Mouse (Mus musculus) olfactory bulb, adult 2 months (tissue): ENCODE results near the gene Tmem210. TPM values are rescaled to one million over a fixed set of nuclear protein-coding genes. Genes with fewer than 3 reads are reported as not detected.
A peak's percentile ranks its signal among the peaks of the same experiment; 100 is the strongest.

Experiments
- H3K27ac ChIP-seq: fragments of 200-500 bp; 2 replicates; pipeline ENCODE4 v1.5.1; 2012; ENCODE audit warnings: low read depth, low read length; ENCODE audit not compliant: insufficient read depth
- H3K4me1 ChIP-seq: fragments of 200-500 bp; 2 replicates; pipeline ENCODE4 v1.6.1; 2012; ENCODE audit warnings: low read length; ENCODE audit not compliant: control insufficient read depth, insufficient read depth
- H3K4me3 ChIP-seq: fragments of 200-500 bp; 2 replicates; pipeline ENCODE4 v1.5.1; 2012; ENCODE audit warnings: mild to moderate bottlenecking, low read depth, low read length, moderate library complexity; ENCODE audit not compliant: insufficient read depth
- CTCF ChIP-seq: fragments of 200-500 bp; IDR thresholded peaks from 2 replicates; pipeline ENCODE4 v1.5.1; 2012; ENCODE audit warnings: low read depth, mild to moderate bottlenecking, low read length, moderate library complexity; ENCODE audit not compliant: insufficient read depth
- POLR2A ChIP-seq: fragments of 200-500 bp; IDR thresholded peaks from 2 replicates; pipeline ENCODE4 v1.6.1; 2012; ENCODE audit warnings: mild to moderate bottlenecking, low read depth, low read length, moderate library complexity; ENCODE audit not compliant: insufficient read depth
- WGBS: fragments of 180-500 bp; shearing (Covaris S2); methylation state at CpG from one replicate; pipeline ENCODE4 v1.1.7; 2018; 5-methylcytosine and 5-hydroxymethylcytosine counted together
- polyA plus RNA-seq: library from polyadenylated mRNA; stranded (reverse); fragments of >200 nt; gene quantifications from 2 replicates; pipeline ENCODE4 v1.2.4, GENCODE M21; 2012; ENCODE audit warnings: low replicate concordance; ENCODE audit not compliant: missing spikeins, insufficient read depth, insufficient read length

Gene Tmem210
- polyA plus RNA-seq, 1 experiment, result not detected

DNA sequence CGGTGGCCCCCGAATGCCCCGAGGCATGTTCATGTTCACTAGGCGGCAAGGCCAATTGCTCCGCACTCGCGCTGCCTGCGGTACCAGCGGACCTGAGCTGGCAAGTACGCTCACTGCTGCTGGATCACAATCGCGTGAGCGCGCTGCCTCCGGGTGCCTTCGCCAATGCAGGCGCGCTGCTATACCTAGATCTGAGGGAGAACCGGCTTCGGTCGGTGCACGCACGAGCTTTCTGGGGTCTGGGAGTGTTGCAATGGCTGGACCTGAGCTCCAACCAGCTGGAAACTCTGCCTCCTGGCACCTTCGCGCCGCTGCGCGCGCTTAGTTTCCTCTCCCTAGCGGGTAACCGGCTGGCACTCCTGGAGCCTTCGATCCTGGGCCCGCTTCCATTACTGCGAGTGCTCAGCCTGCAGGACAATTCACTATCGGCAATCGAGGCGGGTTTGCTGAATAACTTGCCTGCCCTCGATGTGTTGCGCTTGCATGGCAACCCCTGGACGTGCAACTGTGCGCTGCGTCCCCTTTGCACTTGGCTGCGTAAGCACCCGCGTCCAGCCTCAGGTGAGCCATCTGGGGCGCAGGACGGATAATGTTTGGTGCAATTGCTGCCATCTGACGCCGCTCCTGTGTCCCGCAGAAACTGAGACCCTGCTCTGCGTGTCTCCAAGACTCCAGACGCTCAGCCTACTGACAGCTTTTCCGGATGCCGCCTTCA is 2.3 kb downstream of the Tmem210 start:
- H3K4me1 ChIP-seq, result peaks cover 77% of the 10 kb centered on the region
- H3K4me3 ChIP-seq, result peak overlapping the region; percentile 14; the same call in 1 of the 2 replicates
- TF ChIP-seq CTCF (no peak), POLR2A (peak; percentile 17)
- 2% methylated on average over 54 of the region's 54 CpGs for WGBS
- peak overlapping the region; percentile 29; the same call in 1 of the 2 replicates for H3K27ac ChIP-seq

DNA sequence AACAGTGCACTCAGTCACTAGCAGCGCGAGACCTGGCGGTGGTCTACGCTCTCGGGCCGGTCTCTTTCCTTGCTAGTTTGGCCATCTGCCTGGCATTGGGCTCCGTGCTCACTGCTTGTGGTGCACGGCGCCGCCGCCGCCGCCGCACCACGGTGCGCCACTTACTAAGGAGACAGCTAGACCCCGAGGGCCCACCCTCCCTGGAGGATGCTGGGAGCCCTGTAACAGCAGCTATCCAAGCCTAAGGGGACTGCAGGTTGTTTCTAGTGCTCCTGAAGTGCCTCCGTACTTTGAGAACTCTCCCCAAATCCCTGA is 2.8 kb downstream of the Tmem210 start:
- peak; percentile 23; the same call in 1 of the 2 replicates for TF ChIP-seq CTCF
- no peak; the same call in 1 of the 2 replicates for TF ChIP-seq POLR2A
- peak overlapping the region; percentile 34; the same call in 1 of the 2 replicates for H3K27ac ChIP-seq
- no peak overlapping the region for H3K4me3 ChIP-seq
- 1% methylated on average over 18 of the region's 18 CpGs for WGBS
- peaks cover 82% of the 10 kb centered on the region for H3K4me1 ChIP-seq

DNA sequence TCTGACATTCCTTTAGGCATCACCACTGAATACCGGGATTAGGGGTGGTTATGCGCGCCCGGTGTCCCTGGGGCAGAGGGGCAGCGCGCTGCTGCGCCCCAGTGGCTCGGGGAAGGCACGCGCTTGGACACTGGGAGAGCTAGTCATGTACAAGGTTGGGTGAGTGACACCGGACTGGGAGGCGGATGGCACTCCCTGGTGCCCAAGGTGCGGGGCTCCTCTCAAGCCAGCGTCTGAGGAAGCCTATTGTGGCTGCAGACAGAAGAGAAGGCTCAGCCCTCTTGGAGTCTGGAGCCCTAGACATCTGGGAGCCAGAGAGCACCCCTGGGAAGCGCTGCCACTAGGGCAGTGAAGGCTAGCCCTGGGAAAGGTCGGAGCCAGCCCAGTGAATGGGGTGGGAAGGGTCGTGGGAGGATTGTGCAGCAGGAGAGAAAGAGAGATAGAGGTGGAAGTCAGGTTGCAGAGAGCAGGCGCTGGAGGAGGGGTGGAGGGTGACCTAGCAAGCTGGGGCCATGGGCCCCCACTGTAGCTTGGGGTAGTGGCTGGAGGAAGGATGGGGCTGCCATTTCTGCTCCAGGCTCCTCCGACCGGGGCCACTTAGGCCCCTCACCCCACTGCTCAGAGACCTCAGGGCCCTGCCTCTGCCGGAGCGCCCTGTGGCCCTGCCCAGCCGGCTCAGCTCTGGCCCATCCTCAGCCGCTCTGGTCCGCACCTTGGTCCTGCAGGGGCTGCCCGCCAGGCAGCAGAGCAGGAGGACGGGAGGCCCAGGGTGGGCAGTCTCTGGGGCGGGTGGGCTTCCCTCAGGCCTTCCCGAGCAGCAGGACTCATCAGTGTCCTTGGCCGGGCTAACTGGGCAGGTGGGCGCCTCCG is 3.5 kb downstream of the Tmem210 start:
- TF ChIP-seq POLR2A (no peak), CTCF (no peak; the same call in 1 of the 2 replicates)
- Histone ChIP-seq H3K27ac (peak overlapping the region; percentile 34; the same call in 1 of the 2 replicates), H3K4me1 (peaks cover 83% of the 10 kb centered on the region), H3K4me3 (no peak overlapping the region)
- WGBS, result 17% methylated on average over 32 of the region's 32 CpGs

DNA sequence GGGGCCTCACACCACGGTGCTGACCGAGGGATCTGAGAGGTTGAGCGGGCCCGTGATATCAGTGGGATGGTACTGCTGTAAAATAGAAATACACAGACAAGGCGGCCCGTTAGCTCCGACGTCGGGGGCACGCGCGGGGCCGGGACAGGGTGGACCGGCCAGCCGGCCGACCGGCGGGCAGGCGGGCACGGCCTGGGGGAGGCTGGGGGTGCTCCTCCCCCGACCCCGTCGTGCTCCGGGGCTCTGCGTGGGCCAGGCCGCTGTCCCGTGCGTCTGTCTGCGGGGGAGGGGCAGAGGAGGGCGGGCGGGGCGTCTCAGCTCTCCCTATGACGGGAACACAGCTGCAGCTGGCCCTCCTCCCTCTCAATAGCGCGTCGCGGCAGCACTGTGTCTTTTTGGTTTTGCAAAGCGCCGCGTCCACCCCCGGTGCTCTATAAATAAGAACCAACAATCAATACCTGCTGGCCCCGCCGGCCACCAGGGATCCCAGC is 4.2 kb downstream of the Tmem210 start:
- peak overlapping the region; percentile 34; the same call in 1 of the 2 replicates for H3K27ac ChIP-seq
- 5% methylated on average over 40 of the region's 43 CpGs for WGBS
- H3K4me1 ChIP-seq, result peaks cover 81% of the 10 kb centered on the region
- H3K4me3 ChIP-seq, result peak overlapping the region; percentile 7; the same call in 1 of the 2 replicates
- TF ChIP-seq CTCF (no peak), POLR2A (no peak)

DNA sequence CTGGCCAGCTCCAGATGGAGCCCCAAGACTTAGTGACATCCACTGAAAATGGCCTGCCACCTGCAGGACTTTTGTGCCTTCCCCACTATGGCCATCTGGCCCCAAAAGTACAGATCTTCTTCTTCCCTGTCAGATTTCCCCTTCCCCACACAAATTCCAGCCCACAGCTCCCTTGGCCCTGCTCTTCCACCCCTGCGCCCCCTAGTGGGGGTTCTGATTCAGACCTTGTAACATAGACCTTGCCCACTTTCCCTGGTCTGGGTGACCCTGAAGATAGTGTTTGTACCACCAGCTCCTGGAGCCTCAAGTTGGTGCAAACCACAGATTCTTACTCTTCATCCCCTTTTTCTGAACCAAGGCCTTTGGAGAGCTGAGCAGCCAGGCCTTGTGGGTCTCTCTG is 4.9 kb downstream of the Tmem210 start:
- 0% methylated on average over 1 of the region's 1 CpGs for WGBS
- H3K4me3 ChIP-seq, result 0 out of 2 replicates have a peak overlapping the region, but pooled peaks have one; percentile 7
- peak overlapping the region; percentile 6; the same call in 1 of the 2 replicates for H3K27ac ChIP-seq
- TF ChIP-seq POLR2A (0 out of 2 replicates have a peak, but pooled peaks have one; percentile 13), CTCF (peak; percentile 78)
- peaks cover 81% of the 10 kb centered on the region for H3K4me1 ChIP-seq

DNA sequence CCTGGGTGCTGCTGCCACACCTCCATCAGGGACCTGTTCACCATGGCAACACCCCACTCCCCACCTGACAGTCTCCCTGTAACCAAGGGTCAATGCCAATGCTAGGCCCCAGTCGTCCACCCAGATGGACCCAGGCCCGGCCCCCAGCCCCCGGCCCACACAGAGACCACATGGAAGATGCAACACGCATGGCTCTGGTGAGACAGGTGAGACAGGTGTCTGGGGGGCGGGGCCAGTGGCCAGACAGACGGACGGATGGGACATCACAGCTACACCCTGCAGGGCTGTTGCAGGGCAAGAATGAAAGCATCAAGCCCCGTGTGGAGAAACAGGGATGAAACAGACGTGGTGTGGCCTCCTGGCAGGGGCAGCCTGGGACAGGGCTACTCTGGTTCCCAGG is 5.8 kb downstream of the Tmem210 start:
- Histone ChIP-seq H3K4me3 (no peak overlapping the region), H3K27ac (no peak overlapping the region), H3K4me1 (peaks cover 75% of the 10 kb centered on the region)
- TF ChIP-seq POLR2A (no peak), CTCF (no peak)
- WGBS, result 67% methylated on average over 9 of the region's 9 CpGs

DNA sequence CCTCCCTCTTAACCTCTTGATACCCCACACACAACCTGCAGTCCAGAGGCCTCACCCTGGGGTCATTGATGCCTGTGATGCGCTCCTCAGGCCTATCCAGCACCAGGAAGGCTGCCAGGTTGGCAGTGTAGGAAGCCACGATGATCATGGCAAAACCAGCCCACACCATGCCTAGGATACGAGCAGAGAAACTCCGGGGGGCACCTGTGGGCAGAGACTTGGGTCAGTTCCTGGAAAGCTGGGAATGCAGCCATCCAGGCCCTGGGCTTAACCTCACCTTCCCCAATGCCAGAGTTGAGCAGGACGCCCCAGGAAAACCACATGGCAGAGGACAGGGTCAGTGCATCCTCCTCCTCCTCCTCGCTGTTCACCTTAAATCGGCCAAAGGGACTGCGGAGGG is 9.1 kb downstream of the Tmem210 start:
- WGBS, result 67% methylated on average over 8 of the region's 8 CpGs
- TF ChIP-seq CTCF (no peak), POLR2A (no peak)
- H3K4me3 ChIP-seq, result no peak overlapping the region
- peaks cover 41% of the 10 kb centered on the region for H3K4me1 ChIP-seq
- no peak overlapping the region for H3K27ac ChIP-seq

DNA sequence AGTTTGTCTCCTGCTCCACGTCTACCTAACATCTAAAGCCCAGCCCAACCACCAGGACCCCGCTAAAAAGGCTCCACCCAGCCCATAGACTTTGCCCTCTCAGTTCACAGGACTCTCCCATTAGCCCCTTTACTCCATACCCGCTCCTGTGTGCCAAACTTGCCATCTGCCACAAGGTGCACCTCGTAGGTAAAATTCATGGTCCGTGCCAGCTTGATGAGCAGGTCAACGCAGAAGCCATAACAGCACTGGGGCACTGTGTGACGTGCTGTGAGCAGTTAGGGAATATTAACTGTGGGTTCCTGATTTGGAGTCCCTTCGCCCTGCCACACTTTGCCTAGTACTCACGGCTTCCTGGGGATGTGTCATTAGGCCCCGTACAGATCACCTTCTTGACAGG is 10.1 kb downstream of the Tmem210 start:
- Histone ChIP-seq H3K27ac (no peak overlapping the region), H3K4me1 (peaks cover 32% of the 10 kb centered on the region), H3K4me3 (no peak overlapping the region)
- 79% methylated on average over 10 of the region's 10 CpGs for WGBS
- no peak for TF ChIP-seq POLR2A
- TF ChIP-seq CTCF, result no peak

DNA sequence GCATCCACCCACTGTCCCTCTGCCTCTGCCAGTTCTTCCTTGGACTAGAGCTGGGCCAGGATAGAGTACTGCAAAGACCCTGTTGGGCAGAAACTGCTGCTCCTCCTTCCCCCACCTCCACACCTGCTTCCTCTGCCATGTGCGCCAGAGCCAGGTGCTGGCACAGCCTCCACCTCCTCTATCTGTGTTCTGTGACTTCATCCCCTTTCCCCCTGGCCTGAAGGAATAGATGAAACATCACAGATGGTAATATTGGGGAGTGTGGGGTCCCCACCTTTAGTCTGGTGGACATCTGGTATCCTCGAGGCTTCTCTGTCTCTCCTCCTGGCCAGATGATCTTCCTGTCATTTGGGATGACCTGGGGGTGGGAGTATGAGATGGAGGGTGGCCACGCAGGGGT is 15.5 kb downstream of the Tmem210 start:
- no peak for TF ChIP-seq POLR2A
- TF ChIP-seq CTCF, result no peak
- H3K4me3 ChIP-seq, result no peak overlapping the region
- H3K4me1 ChIP-seq, result peaks cover 9% of the 10 kb centered on the region
- WGBS, result 74% methylated on average over 3 of the region's 3 CpGs
- H3K27ac ChIP-seq, result no peak overlapping the region
